Mouse (Mus musculus): ENCODE results near the gene Olfr433.

GRCm38 (mm10) chr1:174051931-174052536, 11.5 kb downstream of the Olfr433 start:
- TF ChIP-seq CTCF (IDR thresholded peaks at IDR 0.05; ENCODE audit: borderline replicate concordance, insufficient read depth, low read length) (no peak), POLR2A (IDR thresholded peaks at IDR 0.05; ENCODE audit: low read depth, low read length) (no peak)
